Mouse (Mus musculus) CH12.LX (cell line): ENCODE results near the gene B3glct.

Experiments
- CTCF ChIP-seq, 2 experiments: IDR thresholded peaks in 1 of 2; conservative IDR thresholded peaks in 1 of 2; 2 replicates each; pipeline ENCODE4 v1.5.1; 2011 to 2012; ENCODE audit warnings: low read depth in 2 of 2, low read length in 2 of 2, improper control_type of control experiment in 1 of 2, inconsistent platforms in 1 of 2, mild to moderate bottlenecking in 1 of 2, moderate library complexity in 1 of 2
- ELF1 ChIP-seq: IDR thresholded peaks from 2 replicates; pipeline ENCODE4 v1.6.1; 2014; ENCODE audit warnings: low read depth, mild to moderate bottlenecking, inconsistent platforms, low read length, improper control_type of control experiment
- EP300 ChIP-seq: IDR thresholded peaks from 2 replicates; pipeline ENCODE4 v1.6.1; 2011; ENCODE audit warnings: low read length, improper control_type of control experiment
- ETS1 ChIP-seq: conservative IDR thresholded peaks from 2 replicates; pipeline ENCODE4 v1.6.1; 2012; ENCODE audit warnings: low read depth, mild to moderate bottlenecking, inconsistent platforms, low read length, improper control_type of control experiment, moderate library complexity
- MYC ChIP-seq: IDR thresholded peaks from 2 replicates; pipeline ENCODE4 v1.6.1; 2011; ENCODE audit warnings: low read depth, mild to moderate bottlenecking, improper control_type of control experiment, low read length
- PAX5 ChIP-seq: IDR thresholded peaks from 2 replicates; pipeline ENCODE4 v1.6.1; 2012; ENCODE audit warnings: low read length, inconsistent platforms, mixed read lengths
- POLR2A ChIP-seq: IDR thresholded peaks from 2 replicates; pipeline ENCODE4 v1.6.1; 2011; ENCODE audit warnings: low read depth, mild to moderate bottlenecking, improper control_type of control experiment, low read length
- POLR2AphosphoS2 ChIP-seq: IDR thresholded peaks from 2 replicates; pipeline ENCODE4 v1.6.1; 2011; ENCODE audit warnings: low read depth, low read length, improper control_type of control experiment
- SMC3 ChIP-seq: IDR thresholded peaks from 2 replicates; pipeline ENCODE4 v1.6.1; 2011; ENCODE audit warnings: low read depth, low read length, improper control_type of control experiment
- TCF12 ChIP-seq: IDR thresholded peaks from 2 replicates; pipeline ENCODE4 v1.6.1; 2014; ENCODE audit warnings: low read depth, mild to moderate bottlenecking, inconsistent platforms, low read length, improper control_type of control experiment

GRCm38 (mm10) chr5:149742286-149742685 lies 64.3 kb downstream of the B3glct start:
- no peak for TF ChIP-seq ETS1
- no peak for TF ChIP-seq MYC
- TF ChIP-seq CTCF (conservative IDR thresholded peaks at IDR 0.05 in 1 of 2, IDR thresholded peaks at IDR 0.05 in 1 of 2; ENCODE audit: low read depth in 2 of 2, low read length in 2 of 2) = no peak
- no peak for TF ChIP-seq EP300
- no peak for TF ChIP-seq TCF12
- TF ChIP-seq SMC3 = no peak
- no peak for TF ChIP-seq POLR2A
- no peak for TF ChIP-seq ELF1
- TF ChIP-seq PAX5 = no peak
- TF ChIP-seq POLR2AphosphoS2 = no peak
